Mouse (Mus musculus) liver, embryonic 15.5 days (tissue): ENCODE data around the gene N4bp2l2. TPM values are rescaled to one million over a fixed set of nuclear protein-coding genes. Genes with fewer than 3 reads are reported as not detected.

Experiments
- ATAC-seq: fragments of 200-750 bp; cut with Nextera tagmentation; 2 replicates; pipeline ENCODE4 v1.8.0; 2017; ENCODE audit warnings: moderate number of reproducible peaks, mild to moderate bottlenecking, moderate library complexity; ENCODE audit not compliant: insufficient read depth
- H3K27ac ChIP-seq: fragments of 300-500 bp; sonication (generic); replicated peaks from 2 replicates; pipeline ENCODE4 v1.5.1; 2015; ENCODE audit warnings: mild to moderate bottlenecking, inconsistent platforms
- H3K27me3 ChIP-seq: fragments of 300-500 bp; sonication (generic); 2 replicates; pipeline ENCODE4 v1.6.1; 2015; ENCODE audit warnings: mild to moderate bottlenecking, inconsistent platforms
- H3K36me3 ChIP-seq: fragments of 300-500 bp; sonication (generic); replicated peaks from 2 replicates; pipeline ENCODE4 v1.6.1; 2015; ENCODE audit warnings: moderate library complexity, mild to moderate bottlenecking, inconsistent platforms
- H3K4me1 ChIP-seq: fragments of 300-500 bp; sonication (generic); replicated peaks from 2 replicates; pipeline ENCODE4 v1.6.1; 2015; ENCODE audit warnings: inconsistent platforms
- H3K4me2 ChIP-seq: fragments of 300-500 bp; sonication (generic); 2 replicates; pipeline ENCODE4 v1.6.1; 2015; ENCODE audit warnings: moderate library complexity, mild to moderate bottlenecking, inconsistent platforms
- H3K4me3 ChIP-seq: fragments of 300-500 bp; sonication (generic); replicated peaks from 2 replicates; pipeline ENCODE4 v1.5.1; 2015; ENCODE audit warnings: mild to moderate bottlenecking, inconsistent platforms
- H3K9ac ChIP-seq: fragments of 300-500 bp; sonication (generic); 2 replicates; pipeline ENCODE4 v1.6.1; 2015; ENCODE audit warnings: moderate library complexity, mild to moderate bottlenecking, inconsistent platforms
- H3K9me3 ChIP-seq: fragments of 300-500 bp; sonication (generic); replicated peaks from 2 replicates; pipeline ENCODE4 v1.6.1; 2016; ENCODE audit warnings: inconsistent platforms
- WGBS: fragments of 180-500 bp; shearing (Covaris S2); methylation state at CpG from one replicate; pipeline ENCODE4 v1.1.7; 2015; ENCODE audit warnings: mixed read lengths; ENCODE audit not compliant: insufficient replicate concordance; 5-methylcytosine and 5-hydroxymethylcytosine counted together
- polyA plus RNA-seq: library from polyadenylated mRNA; unstranded; fragments of >200 nt; fragmentation: Nextera tagmentation; extraction: Ambion mirVana; gene quantifications from 2 replicates; pipeline ENCODE4 v1.2.1, GENCODE M21; 2015

The N4bp2l2 gene
- polyA plus RNA-seq, 1 experiment from 2014 or later, result 18.8 TPM

DNA sequence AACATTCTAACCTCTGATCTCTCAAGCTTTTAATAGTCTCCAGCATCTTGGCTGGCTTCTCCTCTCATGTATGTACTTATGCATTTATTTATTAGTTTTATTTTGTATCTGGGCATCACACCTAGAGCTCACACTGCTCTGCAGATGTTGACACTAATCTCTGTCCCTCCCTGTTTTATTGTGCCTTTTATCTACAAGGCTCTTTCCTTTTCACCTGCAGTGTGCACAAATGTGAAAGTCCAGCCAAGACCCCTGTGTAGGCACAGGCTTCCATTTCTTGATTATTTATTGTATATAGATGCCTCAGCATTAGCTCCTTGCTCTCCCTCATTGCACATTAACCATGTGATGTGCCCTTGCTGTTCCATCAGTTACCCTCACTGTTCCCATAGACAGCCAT is 104.6 kb downstream of the N4bp2l2 start:
- no peaks in the 10 kb centered on the region for H3K9me3 ChIP-seq
- no peak overlapping the region for H3K4me3 ChIP-seq
- no peak for ATAC-seq
- H3K27me3 ChIP-seq, result no peaks in the 10 kb centered on the region
- no peak overlapping the region for H3K27ac ChIP-seq
- H3K9ac ChIP-seq, result no peak overlapping the region
- H3K36me3 ChIP-seq, result peaks cover 92% of the 10 kb centered on the region
- no peak overlapping the region for H3K4me2 ChIP-seq
- H3K4me1 ChIP-seq, result no peaks in the 10 kb centered on the region

DNA sequence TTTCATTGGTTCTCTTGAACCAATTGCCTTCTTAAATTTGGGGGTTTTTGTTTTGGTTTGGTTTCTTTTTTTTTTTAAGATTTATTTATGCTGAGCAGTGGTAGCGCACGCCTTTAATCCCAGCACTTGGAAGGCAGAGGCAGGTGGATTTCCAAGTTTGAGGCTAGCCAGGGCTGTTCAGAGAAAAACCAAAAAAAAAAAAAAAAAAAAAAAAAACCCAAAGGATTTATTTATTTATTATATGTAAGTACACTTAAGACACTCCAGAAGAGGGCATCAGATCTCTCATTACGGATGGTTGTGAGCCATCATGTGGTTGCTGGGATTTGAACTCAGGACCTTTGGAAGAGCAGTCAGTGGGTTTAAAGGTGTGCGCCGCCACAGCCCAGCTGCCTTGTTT is 105.1 kb downstream of the N4bp2l2 start:
- H3K27me3 ChIP-seq, result no peaks in the 10 kb centered on the region
- no peaks in the 10 kb centered on the region for H3K9me3 ChIP-seq
- no peak for ATAC-seq
- H3K36me3 ChIP-seq, result peaks cover 88% of the 10 kb centered on the region
- no peak overlapping the region for H3K27ac ChIP-seq
- H3K4me1 ChIP-seq, result no peaks in the 10 kb centered on the region
- H3K9ac ChIP-seq, result no peak overlapping the region
- no peak overlapping the region for H3K4me3 ChIP-seq
- no peak overlapping the region for H3K4me2 ChIP-seq
- 93% methylated on average over 5 of the region's 5 CpGs for WGBS

GRCm38 (mm10) chr5:150559519-150560103 is 106.4 kb downstream of the N4bp2l2 start:
- no peak overlapping the region for H3K9ac ChIP-seq
- 86% methylated on average over 6 of the region's 6 CpGs for WGBS
- H3K4me3 ChIP-seq, result no peak overlapping the region
- H3K36me3 ChIP-seq, result peaks cover 90% of the 10 kb centered on the region
- no peak for ATAC-seq
- no peak overlapping the region for H3K4me2 ChIP-seq
- H3K27ac ChIP-seq, result no peak overlapping the region
- H3K4me1 ChIP-seq, result no peaks in the 10 kb centered on the region
- no peaks in the 10 kb centered on the region for H3K9me3 ChIP-seq
- H3K27me3 ChIP-seq, result no peaks in the 10 kb centered on the region

Other genes starting within 250 kb of the N4bp2l2 start
- not detected in 2 replicates for gene Zar1l, start 148.0 kb downstream of the N4bp2l2 start, polyA plus RNA-seq
- gene Brca2, start 143.6 kb downstream of the N4bp2l2 start, polyA plus RNA-seq, result 18.9 and 20.3 TPM in 2 replicates
- gene N4bp2l1, start 69.0 kb downstream of the N4bp2l2 start, polyA plus RNA-seq, result 13.3 and 14.5 TPM in 2 replicates
- gene Pds5b, start 7.6 kb upstream of the N4bp2l2 start, polyA plus RNA-seq, result 9.2 and 9.4 TPM in 2 replicates